Mouse (Mus musculus): ENCODE data around the gene Supt16.
A peak's percentile ranks its signal among the peaks of the same experiment; 100 is the strongest.

Gene Supt16

DNA sequence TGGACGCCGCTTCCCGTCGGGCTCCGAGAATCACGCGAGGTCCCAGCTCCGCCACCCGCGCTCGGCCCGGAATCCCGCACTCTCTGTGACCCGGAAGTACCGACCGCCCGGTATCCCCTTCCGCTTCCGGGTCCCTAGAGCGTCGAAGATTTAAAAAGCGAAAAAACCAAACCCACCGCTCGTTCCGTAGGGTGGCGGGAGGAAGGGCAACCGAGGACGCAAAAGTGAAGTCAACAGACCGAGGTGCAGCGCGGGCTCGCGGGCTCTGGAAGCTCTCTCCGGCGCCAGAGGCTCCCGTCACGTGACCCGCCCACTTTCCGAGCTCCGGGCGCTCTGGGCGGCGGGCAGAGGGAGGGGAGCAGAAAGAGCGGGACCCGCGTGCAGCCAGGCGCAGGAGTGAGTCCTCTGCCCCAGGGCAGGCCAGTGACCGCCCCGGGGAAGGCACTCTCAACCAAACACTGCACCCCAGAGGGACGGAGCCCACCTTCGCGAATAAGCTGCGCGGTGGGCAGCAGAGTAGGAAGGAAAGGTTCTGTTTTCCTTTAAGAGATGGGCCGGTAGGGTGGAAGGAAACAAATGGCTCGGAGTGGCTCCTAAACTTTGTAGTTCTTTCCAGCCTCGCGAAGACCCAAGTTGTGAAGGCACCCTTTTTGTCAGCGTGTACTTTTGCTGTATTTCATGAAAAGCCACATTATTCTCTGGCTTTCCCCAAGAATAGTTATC is at the start of gene Supt16:
TSS of gene Supt16 (minus strand) at position 261 of the 723 bp plus-strand sequence.
- DNase-seq (ENCODE audit: low spot score), result peak; percentile 49

DNA sequence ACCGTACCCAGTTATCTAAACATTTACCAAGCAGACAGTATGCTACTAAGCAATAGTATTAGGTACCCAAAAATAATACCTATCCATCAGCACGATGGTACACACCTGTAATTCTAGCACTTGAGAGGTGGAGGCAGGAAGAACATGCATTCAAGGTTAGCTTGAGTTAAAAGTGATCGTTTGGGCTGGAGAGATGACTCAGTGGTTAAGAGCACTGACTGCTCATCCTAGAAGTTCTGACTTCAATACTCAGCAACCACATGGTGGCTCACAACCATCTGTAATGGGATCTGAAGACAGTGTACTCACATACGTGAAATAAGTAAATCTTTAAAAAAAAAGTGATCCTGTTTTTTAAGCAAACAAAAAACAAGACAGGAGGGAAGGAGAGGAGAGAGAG is 48.9 kb upstream of the Supt16 start:
- no peak for DNase-seq (ENCODE audit: low spot score)

DNA sequence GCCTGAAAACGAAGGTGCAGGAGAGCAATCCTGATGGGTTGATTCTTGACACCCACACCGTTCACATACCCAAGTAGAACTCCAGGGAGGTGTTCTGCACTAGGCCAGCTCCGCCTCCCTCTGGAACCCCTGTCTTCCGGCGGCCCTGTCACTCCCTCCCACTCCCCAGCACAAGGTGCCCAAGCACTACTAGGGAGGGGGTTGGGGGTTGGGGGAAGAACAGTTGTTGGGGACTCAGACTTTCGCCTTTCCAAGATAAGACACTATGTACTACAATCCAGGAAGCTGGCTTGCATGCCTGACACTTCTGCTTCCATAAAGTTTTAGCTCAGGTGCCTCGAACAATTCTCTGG is 47.5 kb upstream of the Supt16 start:
- DNase-seq (ENCODE audit: low spot score), result no peak

DNA sequence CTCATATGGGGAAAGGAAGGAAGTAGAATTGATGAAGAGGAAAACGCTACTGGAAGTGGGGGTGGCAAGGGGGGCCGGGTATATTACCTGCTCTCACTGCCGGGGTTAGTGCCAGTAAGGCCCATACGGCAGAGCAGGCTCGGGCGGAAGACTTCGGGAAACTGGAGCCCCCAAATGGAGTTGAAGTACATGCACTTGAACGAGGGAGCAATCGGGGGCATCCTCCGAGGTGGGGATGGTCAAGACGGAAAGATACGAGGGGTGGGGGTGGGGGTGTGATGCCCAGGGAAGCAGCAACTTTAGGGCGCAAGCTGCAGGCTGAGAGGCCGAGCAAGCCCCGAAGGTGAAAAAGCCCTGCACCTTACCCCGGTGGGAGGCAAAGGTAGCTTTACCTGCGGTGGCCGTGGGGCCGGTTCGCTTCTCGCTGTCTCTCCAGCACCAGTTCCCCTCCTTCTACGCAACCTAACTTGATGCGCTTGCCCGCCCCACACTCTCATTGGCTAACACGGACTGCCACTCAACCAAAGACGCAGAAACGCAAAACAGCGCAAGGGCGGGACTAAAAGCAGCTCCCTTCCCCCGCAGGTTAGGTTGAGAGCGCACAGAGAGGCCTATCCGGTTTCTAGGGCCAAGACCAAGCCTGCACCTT is 46.9 kb upstream of the Supt16 start:
- peak; percentile 99 for DNase-seq (ENCODE audit: low spot score)

DNA sequence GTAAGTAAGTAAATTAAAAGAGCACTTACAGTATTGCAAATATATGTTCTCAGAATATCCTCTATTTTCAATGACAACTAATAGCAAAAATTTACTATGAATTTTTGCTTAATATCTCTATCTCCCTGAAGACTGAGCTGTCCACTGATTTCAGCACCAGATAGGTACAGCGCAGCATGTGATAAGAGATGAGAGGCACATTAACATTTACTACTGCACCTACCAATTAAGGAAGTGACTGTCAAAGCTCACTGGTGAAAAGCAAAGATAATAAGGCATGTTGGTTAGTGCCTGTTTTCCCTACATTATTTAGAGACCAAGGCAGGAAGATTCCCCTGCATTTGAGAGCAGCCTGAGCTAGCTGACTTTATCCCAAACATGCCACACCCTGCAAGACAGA is 39.0 kb upstream of the Supt16 start:
- no peak for DNase-seq (ENCODE audit: low spot score)

DNA sequence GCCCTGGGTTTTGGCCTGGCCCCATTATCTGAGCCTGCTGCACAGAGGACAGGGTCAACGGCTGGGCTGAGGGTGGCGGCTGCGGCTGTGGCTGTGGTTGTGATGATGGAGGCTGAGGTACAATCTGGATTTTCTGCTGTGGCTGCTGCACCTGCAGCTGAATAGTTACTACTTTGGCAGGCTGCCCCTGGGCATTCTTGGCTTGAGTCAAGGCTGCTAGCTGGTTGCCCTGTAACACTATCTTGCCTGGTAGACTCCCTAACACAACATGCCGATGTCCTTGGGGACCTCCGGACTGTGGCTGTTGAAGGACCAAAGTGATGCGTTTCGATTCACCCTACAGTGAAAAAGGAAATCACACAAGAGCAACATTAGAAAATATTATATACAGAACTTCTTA is 37.9 kb upstream of the Supt16 start:
- no peak for DNase-seq (ENCODE audit: low spot score)

DNA sequence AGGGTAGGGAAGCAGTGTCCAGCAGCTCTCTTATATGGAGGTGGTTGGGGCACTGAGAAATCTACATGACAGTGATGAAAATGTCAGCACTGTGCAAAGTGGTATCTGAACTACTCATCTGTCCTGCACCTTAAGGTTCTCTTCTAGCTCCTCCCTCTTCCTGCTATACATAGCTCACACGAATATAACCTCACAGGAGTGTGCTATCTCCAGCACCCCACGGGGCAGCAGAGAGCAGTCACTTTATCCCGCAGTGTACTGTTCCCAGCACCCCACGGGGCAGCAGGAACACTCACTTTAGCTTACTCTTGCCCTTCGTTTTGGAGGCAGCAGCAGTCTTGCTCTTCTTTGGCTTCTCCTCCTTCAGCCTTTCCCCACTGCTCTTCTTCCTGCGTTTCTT is 35.0 kb upstream of the Supt16 start:
- no peak for DNase-seq (ENCODE audit: low spot score)

DNA sequence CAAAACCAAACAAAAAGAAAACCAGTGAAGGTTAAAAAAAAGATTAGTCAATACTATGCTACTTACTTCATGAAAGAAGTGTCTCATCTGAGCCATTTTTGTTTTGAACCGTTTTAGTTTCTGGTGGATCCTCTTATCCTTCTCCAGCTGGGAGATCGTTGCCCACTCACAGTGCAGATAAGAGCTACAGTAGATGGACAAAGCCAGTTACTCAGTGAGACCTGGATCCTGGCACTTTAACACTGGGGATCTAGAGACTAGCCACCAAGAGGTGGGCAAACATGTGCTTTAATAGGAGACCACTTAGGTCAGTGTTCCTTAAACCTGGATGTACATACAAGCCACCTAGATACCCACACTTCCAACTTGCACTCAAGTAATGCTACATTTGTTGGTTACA is 28.8 kb upstream of the Supt16 start:
- DNase-seq (ENCODE audit: low spot score), result no peak

DNA sequence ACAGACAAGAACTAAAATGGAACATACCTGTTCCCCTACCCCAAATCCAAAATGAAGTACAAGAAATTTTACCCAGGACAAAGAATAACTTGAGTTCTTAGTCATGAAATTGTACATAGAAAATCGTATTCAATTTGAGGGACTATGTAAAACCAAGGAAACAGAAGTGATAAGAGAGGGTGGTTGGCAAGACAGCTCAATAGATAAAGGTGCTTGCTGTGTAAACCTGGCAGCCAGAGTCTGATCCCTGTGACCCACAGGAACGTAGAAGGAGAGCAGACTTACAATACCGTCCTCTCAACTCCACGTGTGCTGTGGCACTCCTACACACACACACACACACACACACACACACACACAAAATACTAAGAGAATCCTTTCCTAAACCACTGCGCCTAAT is 20.0 kb upstream of the Supt16 start:
- DNase-seq (ENCODE audit: low spot score), result no peak

DNA sequence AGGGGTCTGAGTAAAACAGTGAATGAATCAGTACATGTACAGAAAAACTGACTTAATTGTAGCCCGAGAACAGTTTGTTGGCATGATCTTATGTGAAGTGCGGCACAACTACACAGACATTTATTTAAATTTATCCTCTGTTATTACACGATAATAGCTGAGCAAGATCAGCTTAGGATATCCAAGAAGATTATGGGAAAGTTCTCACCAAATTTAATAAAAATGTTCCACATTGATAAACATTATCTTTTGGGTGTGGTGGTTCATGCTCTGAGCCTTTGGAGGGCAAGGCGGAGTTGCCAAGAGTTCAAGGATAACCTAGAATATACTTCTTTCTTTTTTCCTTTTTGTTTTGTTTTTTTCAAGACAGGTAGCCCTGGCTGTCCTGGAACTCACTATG is 2.2 kb upstream of the Supt16 start:
- DNase-seq (ENCODE audit: low spot score), result no peak

DNA sequence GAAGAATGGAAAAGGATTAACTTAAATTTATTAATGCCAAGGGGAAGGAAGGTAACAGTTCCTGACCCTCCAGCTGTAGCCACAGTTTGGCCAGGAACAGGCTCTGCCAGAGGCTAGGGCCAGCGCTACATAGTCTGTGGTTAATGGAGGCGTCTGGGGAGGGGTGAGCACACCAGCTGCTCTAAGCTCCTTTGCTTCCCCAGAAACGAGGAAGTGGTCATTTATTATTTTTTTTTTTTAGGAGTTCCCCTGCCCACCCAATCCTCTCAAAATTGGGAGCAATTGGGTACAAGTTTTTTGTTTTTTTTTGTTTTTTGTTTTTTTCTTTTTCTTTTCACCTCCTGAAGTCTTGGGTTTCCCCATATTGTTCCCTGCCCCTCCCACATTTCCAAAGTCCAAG is 925 bp upstream of the Supt16 start:
- no peak for DNase-seq (ENCODE audit: low spot score)

DNA sequence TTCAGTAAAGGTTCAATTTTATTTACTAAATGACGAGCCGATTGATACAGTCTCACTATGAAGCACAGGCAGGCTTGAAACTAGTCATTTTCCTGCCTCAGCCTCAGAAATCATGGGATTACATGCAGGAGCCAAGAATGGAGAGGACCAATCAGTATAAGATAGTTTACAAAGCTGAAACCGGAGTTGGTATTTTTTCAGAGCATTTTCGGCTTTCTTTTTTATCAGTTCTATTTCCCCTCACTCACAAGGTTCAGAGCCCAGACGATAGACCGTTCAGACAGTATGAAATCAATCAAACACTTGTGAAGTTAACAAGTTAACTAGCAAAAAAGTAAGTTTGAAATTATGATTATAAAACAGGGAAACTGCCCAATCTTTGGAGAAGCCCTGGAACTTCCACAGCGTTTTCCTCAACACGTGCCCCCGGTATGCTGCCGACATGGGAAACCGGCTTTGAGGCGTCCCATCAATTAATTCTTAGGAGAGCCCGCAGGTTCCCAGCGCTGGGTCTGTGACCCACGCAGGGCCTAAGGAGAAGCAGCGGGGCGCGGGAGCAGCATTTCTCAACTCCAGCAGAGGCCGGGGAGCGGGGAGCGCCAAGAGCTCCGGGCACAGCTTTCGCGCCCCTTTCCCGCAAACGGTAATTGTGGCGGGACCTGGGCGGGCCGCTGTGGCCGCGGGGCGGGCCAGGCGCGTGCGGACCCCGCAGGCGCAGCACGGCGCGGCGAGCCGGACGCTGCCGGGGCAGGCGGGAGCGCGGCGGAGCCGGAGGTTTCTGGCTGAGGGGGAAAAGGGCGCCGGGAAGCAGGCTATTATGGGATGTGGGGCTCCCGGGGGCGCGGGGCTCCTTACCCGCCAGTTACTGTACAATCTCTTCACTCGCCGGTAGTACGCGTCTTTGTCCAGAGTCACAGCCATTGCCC is 723 bp downstream of the Supt16 start:
- DNase-seq (ENCODE audit: low spot score), result no peak

DNA sequence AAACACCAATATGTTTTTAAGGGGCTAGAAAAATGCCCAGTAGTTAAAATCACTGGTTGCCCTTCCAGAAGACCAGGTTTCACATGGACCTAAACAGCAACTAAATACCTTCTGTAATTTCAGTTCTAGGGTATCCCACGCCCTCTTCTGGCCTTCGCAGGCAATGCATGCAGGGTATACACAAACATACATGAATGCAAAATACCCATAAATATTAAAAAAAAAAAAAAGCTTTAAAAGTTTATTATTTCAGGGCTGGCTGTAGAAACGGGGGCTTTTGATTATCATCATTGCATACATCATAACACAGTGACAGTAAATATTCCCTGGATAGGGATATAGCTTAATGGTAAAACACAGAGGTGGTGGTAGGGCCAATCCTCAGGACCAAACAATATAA is 1.5 kb downstream of the Supt16 start:
- no peak for DNase-seq (ENCODE audit: low spot score)

DNA sequence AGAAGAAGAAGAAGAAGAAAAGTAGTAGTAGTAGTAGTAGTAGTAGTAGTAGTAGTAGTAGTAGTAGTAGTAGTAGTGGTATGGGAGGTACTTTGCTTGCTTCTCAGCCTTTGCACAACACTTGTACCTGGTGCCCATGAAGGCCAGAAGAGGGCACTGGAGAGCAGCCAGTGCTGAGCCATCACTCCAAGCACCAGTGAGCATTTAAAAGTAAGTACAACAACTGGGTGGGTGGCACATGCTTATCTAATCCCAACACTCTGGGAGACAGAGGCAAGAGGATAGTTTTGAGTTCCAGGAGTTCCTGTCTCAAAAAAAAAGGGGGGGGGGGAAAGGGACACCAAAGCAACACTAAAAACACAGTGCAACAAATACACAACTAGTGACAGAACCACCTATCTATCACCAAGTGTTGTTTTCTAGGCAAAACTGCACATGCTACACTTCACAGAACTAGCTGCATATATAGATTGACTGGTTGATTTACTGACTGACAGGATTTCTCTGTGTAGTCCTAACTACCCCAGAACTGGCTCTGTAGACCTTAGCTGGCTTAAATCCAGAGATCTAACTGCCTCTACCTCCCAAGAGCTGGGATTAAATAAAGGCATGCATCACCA is 6.4 kb downstream of the Supt16 start:
- no peak for DNase-seq (ENCODE audit: low spot score)

DNA sequence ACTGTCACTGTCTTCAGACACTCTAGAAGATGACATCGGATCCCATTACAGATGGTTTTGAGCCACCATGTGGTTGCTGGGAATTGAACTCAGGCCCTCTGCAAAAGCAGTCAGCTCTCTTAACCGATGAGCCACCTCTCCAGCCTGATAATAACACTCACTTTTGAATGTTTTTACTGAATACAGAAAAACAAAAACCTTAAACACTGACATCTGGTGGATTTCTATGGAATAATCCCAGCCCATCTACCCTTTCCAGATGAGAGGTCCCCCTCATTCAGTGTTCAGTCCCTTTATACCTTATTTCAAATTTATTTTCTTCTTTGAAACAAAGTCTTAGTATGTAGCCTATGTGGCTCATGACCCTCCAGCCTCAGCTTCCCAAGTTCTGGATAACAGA is 7.7 kb downstream of the Supt16 start:
- DNase-seq (ENCODE audit: low spot score), result no peak

DNA sequence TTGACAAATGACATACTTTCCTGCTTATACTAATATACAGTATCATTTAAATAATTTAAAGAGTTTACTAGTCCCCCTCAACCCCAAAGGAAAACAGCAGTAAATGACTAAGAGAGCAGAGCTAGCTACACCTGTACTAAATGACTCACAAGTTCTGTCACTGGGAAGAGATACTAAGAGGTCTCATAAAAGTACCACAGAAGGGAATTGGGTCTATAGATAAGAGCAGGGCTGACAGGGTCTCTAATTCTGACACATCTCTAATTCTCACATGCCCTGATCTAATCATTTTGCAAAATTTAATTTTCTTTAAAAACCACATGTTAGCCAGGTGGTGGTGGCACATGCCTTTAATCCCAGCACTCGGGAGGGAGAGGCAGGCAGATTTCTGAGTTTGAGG is 8.4 kb downstream of the Supt16 start:
- no peak for DNase-seq (ENCODE audit: low spot score)

DNA sequence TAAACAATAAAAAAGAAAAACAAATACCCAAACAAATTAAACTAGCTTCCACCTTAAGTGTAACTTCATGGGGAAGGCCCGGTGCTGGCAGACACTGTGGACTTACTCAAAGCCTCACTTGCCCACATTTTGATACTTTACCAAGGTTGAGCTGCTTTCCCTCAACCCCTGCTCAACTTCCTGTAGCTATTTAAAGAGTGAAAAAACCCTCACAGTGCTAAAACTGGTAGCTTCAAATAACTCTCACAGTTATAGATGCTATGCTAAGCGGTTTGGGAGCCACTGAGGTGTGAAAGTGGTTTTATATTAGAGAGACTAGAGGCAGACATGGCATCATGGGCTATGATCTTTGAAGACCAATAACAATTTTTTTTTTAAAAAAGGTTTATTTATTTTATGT is 30.6 kb downstream of the Supt16 start:
- DNase-seq (ENCODE audit: low spot score), result no peak

DNA sequence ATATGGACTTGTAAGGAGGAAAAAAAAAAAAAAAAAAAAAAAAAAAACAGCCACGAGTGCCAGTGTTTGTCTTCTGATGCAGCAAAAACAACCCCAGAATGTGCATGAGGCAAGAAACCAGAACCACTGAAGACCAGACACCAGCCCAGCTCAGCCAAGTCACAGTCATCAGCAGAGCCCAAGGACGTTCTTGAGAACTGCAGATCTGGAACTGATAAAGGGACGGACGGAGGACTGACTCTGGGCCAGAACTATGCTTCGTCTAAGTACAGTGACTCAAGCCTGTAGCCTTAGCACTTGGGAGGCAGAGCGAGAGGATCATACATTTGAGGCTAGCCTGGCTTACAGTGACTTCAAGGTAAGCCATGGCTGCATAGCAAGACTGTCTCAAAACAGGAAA is 36.3 kb downstream of the Supt16 start:
- DNase-seq (ENCODE audit: low spot score), result no peak

DNA sequence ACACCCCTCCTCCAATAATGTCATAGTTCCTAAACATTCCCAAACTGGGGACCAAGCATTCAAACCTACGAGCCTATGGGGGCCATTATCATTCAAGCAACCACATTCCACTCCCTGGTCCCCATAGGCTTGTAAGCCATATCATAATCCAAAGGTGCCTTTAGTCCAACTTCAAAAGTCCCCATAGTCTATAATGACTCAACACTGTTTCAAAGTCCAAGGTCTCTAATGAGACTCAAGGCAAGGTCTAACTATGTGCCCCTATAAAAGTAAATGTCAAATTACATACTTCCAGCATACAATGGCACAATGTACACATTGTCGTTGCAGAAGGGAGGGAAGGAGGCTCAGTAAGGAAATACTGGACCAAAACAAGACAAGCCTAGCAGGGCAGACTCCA is 42.2 kb downstream of the Supt16 start:
- DNase-seq (ENCODE audit: low spot score), result no peak

DNA sequence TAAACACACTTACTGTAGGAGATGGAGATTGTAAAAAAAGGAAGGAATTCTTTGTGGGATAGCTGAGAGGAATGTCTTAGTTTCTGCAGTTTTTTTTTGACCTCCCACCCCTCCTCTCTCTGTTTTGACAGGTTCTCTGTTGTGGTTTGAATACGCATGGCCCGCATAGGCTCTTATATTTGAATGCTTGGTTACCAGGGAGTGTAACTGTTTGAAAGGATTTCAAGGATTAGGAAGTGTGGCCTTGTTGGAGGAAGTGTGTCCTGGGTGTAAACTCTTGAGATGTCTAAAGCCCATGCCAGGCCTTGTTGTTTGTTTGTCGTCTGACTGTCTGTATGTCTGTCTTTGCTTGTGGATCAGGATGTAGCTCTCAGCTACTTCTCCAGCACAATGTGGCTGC is 44.6 kb downstream of the Supt16 start:
- DNase-seq (ENCODE audit: low spot score), result no peak

DNA sequence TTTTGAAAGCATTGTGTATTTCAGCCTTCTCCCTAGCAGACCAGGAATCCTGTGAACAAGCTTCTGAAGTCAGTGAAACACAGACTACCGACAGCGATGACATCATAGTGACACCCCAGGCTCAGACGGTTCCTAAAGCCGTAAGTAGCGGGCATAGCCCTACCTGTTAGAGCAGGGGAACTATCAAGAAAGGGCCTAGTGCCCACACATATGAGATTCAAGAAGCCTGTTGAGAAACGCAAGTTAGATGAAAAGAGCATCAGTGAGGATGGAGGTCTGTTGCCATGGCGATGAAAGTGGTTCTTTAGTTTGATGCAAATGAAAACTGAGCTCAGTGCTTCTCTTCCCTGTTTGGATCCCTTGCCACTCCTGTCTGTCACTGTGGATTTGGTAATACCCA is 45.0 kb downstream of the Supt16 start:
- DNase-seq (ENCODE audit: low spot score), result peak; percentile 11

DNA sequence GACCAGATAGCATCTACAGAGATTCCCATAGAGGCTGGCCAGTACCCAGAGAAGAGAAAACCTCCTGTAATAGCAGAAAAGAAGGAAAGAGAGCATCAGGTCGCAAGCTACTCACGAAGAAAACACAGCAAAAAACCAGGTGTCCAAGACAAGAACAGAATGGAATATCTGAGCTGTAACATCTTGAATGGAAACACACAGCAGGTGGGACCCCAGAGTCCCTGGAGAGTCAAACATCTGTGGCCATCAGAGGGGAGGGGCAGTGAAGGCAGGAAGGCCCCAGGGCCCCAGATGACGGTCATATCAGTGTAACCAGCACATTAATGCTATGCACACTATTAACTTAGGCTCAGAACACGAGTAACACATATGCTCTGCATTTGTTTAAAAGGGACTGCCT is 47.3 kb downstream of the Supt16 start:
- no peak for DNase-seq (ENCODE audit: low spot score)

DNA sequence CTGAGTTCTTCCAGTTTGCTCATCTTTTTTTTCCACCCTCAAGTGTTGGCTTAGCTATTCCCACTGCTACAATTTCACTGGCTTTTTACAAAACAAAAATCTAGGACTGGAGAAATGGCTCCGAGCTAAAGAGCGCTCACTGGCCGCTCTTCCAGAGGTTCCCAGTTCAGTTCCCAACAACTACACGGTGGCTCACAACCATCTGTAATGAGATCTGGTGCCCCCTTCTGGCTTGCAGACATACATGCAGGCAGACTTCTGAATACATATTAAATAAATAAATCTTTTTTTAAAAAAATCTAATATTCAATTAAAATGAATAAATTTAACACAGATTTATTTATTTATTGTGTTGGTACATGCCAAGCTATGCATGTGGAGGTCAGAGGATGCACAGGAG is 50.7 kb downstream of the Supt16 start:
- DNase-seq (ENCODE audit: low spot score), result no peak
